Mouse (Mus musculus) small intestine, adult 2 months (tissue): ENCODE data around the gene Banp.

ENCODE experiments used
- CTCF ChIP-seq: fragments of 200-500 bp; IDR thresholded peaks from 2 replicates; pipeline ENCODE4 v1.5.1; 2012; ENCODE audit warnings: low read depth, mild to moderate bottlenecking, control low read depth, inconsistent platforms, low read length, moderate library complexity, mixed read lengths; ENCODE audit not compliant: insufficient replicate concordance, insufficient read length; ENCODE audit errors: extremely low read depth
- POLR2A ChIP-seq: fragments of 200-500 bp; IDR thresholded peaks from 2 replicates; pipeline ENCODE4 v1.6.1; 2012; ENCODE audit warnings: low read depth, mild to moderate bottlenecking, control low read depth, inconsistent platforms, low read length, moderate library complexity

DNA sequence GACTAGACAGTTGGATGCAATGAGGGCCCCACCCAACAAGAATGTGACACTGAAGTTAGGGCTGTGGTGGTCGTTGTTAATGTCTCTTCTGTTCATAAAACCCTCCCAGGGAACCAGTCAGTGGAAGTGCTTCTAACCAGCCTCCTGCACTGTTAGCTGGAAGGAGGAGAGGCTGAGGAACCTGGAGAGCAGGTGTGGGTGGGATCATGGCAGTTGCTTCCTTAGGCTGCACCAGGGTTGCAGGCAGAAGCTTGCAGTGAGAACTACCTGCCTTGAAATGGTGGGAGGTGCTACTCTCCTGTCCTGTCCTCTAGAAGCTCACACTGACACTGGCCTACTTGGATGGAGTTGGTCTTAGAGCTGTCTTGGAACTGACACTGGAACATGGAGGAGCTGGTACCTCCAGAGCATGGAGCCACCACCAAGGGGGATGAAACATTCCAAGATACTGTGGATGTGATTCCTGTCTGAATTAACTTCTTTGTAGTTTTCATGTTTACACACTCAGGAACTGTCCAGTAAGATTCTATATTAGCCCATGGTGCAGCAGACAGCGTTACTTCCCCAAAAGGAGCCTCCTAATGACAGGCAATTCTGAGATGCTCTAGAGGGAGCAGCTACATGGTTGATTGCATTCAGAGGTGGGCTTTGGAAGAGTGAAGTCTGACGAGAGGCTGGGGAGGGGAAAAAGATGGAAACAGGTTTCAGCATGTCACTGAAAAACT, 4.4 kb downstream of the Banp start:
- TF ChIP-seq POLR2A (no peak), CTCF (no peak)
